Mouse (Mus musculus) forebrain, embryonic 14.5 days (tissue): ENCODE measurements around the gene Klhl25. TPM values are rescaled to one million over a fixed set of nuclear protein-coding genes. Genes with fewer than 3 reads are reported as not detected.
A peak's percentile ranks its signal among the peaks of the same experiment; 100 is the strongest.
"Not testable (repeated sequence)": the region's sequence is repeated elsewhere in the genome, so short reads cannot be mapped to it uniquely, and the experiment has no call there.

ENCODE experiments used
- ATAC-seq: fragments of 200-750 bp; cut with Nextera tagmentation; 2 replicates; pipeline ENCODE4 v1.8.0; 2017; ENCODE audit warnings: mild to moderate bottlenecking, moderate library complexity
- DNase-seq: peaks from one replicate; pipeline ENCODE4 v3.0.0-alpha.2; 2015; ENCODE audit warnings: low spot score
- H3K27ac ChIP-seq: fragments of 300-500 bp; sonication (generic); 2 replicates; pipeline ENCODE4 v1.5.1; 2014; ENCODE audit warnings: low read depth, mild to moderate bottlenecking, control low read depth, low read length, moderate library complexity
- H3K27me3 ChIP-seq: fragments of 300-500 bp; sonication (generic); replicated peaks from 2 replicates; pipeline ENCODE4 v1.6.1; 2014; ENCODE audit warnings: low read length, control low read depth, mixed read lengths; ENCODE audit not compliant: control insufficient read depth, insufficient read depth
- H3K36me3 ChIP-seq: fragments of 300-500 bp; sonication (generic); 2 replicates; pipeline ENCODE4 v1.6.1; 2014; ENCODE audit warnings: low read length, control low read depth; ENCODE audit not compliant: control insufficient read depth, insufficient read depth
- H3K4me1 ChIP-seq: fragments of 300-500 bp; sonication (generic); 2 replicates; pipeline ENCODE4 v1.6.1; 2014; ENCODE audit warnings: antibody characterized with exemption, low read length, control low read depth; ENCODE audit not compliant: control insufficient read depth, insufficient read depth
- H3K4me2 ChIP-seq: fragments of 300-500 bp; sonication (generic); 2 replicates; pipeline ENCODE4 v1.6.1; 2014; ENCODE audit warnings: mild to moderate bottlenecking, control low read depth, low read length
- H3K4me3 ChIP-seq: fragments of 300-500 bp; sonication (generic); 2 replicates; pipeline ENCODE4 v1.5.1; 2014; ENCODE audit warnings: low read depth, low read length, control low read depth
- H3K9ac ChIP-seq: fragments of 300-500 bp; sonication (generic); 2 replicates; pipeline ENCODE4 v1.6.1; 2014; ENCODE audit warnings: mild to moderate bottlenecking, low read length, control low read depth, moderate library complexity
- H3K9me3 ChIP-seq: fragments of 300-500 bp; sonication (generic); replicated peaks from 2 replicates; pipeline ENCODE4 v1.6.1; 2016; ENCODE audit warnings: low read length, control low read depth, mixed read lengths; ENCODE audit not compliant: control insufficient read depth
- WGBS: fragments of 180-500 bp; shearing (Covaris S2); extraction: QIAGEN DNeasy Blood & Tissue Kit; methylation state at CpG from one replicate; pipeline ENCODE4 v1.1.7; 2014; 5-methylcytosine and 5-hydroxymethylcytosine counted together
- polyA plus RNA-seq: library from polyadenylated mRNA; unstranded; fragments of >200 nt; fragmentation: Nextera tagmentation; extraction: Ambion mirVana; gene quantifications from 2 replicates; pipeline ENCODE4 v1.2.1, GENCODE M21; 2014

Klhl25 gene
- polyA plus RNA-seq, 1 experiment from 2014 or later, result 36.9 TPM

DNA sequence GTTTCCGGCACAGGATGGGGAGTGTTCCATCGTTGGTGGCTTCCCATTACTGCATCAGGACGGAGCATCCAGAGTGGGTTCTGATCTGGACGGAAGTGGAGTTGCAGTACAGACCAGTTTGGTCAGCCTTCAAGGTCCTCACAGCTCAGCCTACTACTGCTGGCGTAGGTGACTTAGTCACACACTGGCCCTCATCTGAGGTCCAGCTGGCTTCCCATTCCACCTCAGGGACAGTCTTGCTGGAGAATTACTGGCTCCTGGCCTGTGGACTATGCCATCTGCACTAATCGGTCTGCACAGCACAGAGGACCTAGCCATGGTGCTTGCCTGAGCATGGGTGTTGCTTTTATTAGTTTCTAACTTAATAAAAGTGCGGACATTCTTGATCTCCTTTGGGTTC lies 25.6 kb downstream of the Klhl25 start:
- WGBS, result 95% methylated on average over 7 of the region's 7 CpGs
- DNase-seq (no peak), ATAC-seq (no peak)
- Histone ChIP-seq H3K4me3 (no peak overlapping the region), H3K9me3 (no peaks in the 10 kb centered on the region), H3K36me3 (peaks cover 48% of the 10 kb centered on the region), H3K4me2 (no peak overlapping the region), H3K27ac (no peak overlapping the region), H3K4me1 (no peaks in the 10 kb centered on the region), H3K27me3 (no peaks in the 10 kb centered on the region), H3K9ac (no peak overlapping the region)

DNA sequence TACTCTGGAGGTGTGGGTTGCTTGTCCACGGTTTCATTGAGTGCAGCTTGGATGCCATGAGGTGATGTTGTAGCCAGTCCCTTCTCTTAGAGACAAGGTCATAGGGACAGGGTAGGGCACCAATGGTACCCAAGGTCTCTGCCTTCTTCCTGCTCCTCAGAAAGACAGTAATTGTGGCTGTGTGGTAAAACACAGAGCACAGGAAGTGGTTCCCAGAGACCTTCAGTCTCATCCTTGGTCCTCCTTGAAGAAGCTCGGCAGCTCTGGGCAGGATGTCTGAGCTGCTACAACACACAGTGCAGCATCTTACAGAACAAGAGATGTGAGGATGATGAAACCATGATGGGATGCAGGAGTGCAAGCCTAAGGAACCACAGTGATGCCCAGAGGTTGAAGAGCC lies 31.3 kb downstream of the Klhl25 start:
- H3K9ac ChIP-seq, H3K27ac ChIP-seq, H3K27me3 ChIP-seq, H3K9me3 ChIP-seq, H3K4me1 ChIP-seq, H3K4me2 ChIP-seq, H3K36me3 ChIP-seq, DNase-seq, ATAC-seq, H3K4me3 ChIP-seq: not testable (repeated sequence)
- 88% methylated on average over 2 of the region's 2 CpGs for whole genome bisulfite sequencing

DNA sequence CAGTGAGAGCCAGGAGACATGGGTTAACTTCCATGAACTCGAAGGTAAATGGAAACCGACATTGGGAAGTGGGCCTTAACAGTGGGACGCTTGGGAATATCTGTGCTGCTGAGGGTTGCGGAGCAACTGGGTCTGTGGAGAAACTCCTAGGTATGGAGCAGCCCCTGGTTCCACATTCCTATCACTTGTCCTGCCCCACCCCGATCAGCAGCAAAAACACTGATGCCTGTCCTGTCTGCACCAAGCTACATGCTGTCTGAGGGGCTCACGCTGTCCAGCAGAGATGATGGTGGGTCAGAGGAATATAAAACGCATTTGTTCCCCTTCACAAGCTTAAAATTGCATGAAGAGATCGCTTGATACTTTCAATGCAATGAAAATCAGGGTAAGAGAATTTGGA lies 32.1 kb downstream of the Klhl25 start:
- DNase-seq (no peak), ATAC-seq (peak; percentile 43)
- Histone ChIP-seq H3K9ac (no peak overlapping the region), H3K4me1 (no peaks in the 10 kb centered on the region), H3K4me2 (peak overlapping the region; percentile 1; the same call in 1 of the 2 replicates), H3K27ac (no peak overlapping the region), H3K27me3 (no peaks in the 10 kb centered on the region), H3K9me3 (no peaks in the 10 kb centered on the region), H3K4me3 (no peak overlapping the region), H3K36me3 (0 out of 2 replicates have a peak, but pooled peaks cover under 1% of the 10 kb centered on the region)
- WGBS, result 68% methylated on average over 8 of the region's 8 CpGs

DNA sequence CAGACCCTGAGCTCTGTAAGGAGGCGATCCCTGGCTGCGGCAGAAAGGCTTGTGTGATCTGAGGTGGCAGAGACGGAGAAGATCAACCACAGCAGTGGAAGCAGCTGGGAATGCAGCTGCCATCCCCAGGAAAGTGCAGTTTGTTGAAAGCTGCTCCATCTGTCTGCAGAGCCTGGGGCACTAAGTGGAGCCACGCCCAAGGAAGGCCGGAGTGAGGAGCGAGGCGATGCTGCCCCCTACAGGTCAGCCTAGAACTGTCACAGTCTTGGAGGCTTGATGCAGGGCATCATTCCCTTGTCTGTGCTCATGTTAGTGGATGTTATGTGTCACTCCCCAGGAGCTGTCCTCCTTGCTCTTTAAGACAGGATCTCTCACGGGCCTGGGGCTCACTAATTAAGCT lies 32.5 kb downstream of the Klhl25 start:
- ATAC-seq (peak; percentile 91), DNase-seq (peak; percentile 91)
- 2% methylated on average over 8 of the region's 8 CpGs for WGBS
- Histone ChIP-seq H3K9ac (no peak overlapping the region), H3K4me3 (no peak overlapping the region), H3K27me3 (no peaks in the 10 kb centered on the region), H3K27ac (no peak overlapping the region), H3K4me1 (no peaks in the 10 kb centered on the region), H3K4me2 (peak overlapping the region; percentile 1; the same call in 1 of the 2 replicates), H3K9me3 (no peaks in the 10 kb centered on the region), H3K36me3 (no peaks in the 10 kb centered on the region)

DNA sequence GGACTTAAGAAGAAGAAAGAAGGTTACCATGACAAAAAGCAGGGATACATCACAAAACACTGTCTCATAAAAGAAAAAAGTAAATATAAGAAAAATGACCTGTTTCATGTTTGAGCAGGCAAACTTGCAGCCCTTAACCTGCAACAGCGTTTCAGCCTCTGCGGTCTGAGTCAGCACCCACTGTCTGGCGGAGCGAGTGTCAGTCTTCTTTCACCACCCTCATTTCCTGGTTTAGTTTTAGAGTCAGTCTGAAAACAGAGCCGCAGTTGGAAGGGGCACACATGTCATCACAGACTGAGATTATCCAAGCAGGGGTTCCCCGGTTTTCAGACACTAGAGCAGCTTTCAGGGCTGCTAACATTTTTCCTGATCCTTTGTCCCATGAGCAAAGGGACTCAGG lies 33.3 kb downstream of the Klhl25 start:
- Histone ChIP-seq H3K4me1 (no peaks in the 10 kb centered on the region), H3K27me3 (no peaks in the 10 kb centered on the region), H3K27ac (no peak overlapping the region), H3K4me2 (no peak overlapping the region), H3K9ac (no peak overlapping the region), H3K4me3 (no peak overlapping the region), H3K36me3 (no peaks in the 10 kb centered on the region), H3K9me3 (no peaks in the 10 kb centered on the region)
- 72% methylated on average over 6 of the region's 6 CpGs for WGBS
- ATAC-seq (no peak), DNase-seq (no peak)

DNA sequence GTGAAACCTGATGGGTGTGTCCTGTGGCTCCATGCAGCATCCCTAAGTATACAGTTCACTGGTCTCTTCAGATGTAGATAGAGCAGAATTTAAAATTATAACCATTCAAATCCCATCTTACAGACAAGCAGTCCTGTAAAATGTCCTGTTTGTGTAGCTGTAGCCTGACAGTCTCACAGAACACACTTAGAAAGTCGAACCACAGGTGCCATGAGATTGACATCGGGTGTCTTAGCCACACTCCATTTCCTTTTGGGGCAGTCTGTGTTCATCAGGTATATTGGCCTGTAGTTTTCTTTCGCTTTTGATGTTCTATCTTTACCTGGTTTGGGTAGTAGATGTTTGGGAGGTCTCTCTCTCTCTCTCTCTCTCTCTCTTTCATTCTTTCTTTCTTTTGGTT lies 33.7 kb downstream of the Klhl25 start:
- WGBS, result 76% methylated on average over 3 of the region's 3 CpGs
- H3K9me3 ChIP-seq, result no peaks in the 10 kb centered on the region

DNA sequence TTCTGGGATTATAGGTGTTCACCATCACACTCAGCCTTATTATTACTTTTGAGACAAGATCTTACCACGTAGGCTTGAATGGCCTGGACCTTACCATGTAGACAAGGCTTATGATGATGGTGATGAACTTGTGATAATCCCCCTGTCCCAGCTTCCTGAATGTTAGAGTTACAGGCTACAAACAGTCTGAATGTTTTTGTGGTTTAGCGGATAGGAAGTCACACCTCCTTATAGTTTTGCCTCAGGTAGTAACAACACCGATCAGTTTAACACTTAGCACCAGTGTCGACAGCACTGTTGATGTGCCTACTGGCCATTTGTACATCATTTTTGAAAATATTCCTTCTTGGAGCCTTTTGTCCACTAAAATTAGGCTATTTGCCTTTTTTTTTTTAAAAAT lies 43.4 kb downstream of the Klhl25 start:
- H3K4me2 ChIP-seq, result no peak overlapping the region
- H3K9ac ChIP-seq, result no peak overlapping the region
- H3K36me3 ChIP-seq, result no peaks in the 10 kb centered on the region
- no peaks in the 10 kb centered on the region for H3K4me1 ChIP-seq
- ATAC-seq (no peak), DNase-seq (no peak)
- H3K4me3 ChIP-seq, result no peak overlapping the region
- no peak overlapping the region for H3K27ac ChIP-seq
- no peaks in the 10 kb centered on the region for H3K9me3 ChIP-seq
- WGBS, result 96% methylated on average over 4 of the region's 4 CpGs
- H3K27me3 ChIP-seq, result no peaks in the 10 kb centered on the region

More for the DNA sequence above, 33.7 kb downstream of the Klhl25 start:
- Histone ChIP-seq H3K9ac (no peak overlapping the region), H3K4me2 (no peak overlapping the region), H3K27ac (no peak overlapping the region), H3K4me1 (no peaks in the 10 kb centered on the region), H3K4me3 (no peak overlapping the region), H3K36me3 (no peaks in the 10 kb centered on the region), H3K27me3 (no peaks in the 10 kb centered on the region)
- ATAC-seq, result no peak
- no peak for DNase-seq

DNA sequence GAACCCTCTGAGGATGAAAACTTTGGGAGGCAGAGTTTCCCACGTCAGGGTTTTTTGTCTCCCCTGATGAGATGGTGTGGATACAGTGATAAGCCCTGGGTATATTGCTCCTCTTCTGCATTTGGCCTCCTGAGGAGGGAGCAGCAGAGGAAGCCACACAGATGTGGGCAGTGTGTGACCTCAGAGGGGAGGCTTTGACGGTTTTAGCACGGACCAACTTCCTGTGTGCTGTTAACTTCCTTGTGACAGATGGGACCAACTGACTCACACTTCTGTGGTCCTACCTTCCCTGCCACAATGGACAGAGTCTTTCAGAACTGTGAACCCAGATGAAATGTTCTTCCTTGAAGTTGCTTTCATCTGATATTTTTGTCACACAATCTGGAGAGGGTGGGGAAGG lies 44.6 kb downstream of the Klhl25 start:
- H3K27ac ChIP-seq, result no peak overlapping the region
- 88% methylated on average over 3 of the region's 3 CpGs for whole genome bisulfite sequencing
- DNase-seq, result no peak

DNA sequence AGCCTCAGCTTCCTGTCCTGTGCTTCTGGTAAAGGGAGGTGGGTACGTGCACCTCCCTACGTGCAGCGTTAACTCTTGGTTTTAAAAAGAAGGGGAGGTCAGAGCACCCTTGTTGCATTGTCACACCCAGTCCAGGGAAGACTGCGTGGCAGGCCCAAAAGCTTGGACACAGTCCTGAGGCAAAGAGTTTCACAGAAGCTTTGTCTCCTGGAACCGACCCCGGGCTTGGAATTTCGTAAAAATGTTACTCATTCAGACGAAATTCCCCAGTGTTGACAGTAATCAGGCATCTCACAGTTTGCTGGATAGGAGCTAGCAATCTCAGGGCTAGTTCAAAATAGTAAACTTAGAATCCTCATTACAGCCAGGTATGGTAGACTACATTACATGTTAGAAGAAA lies 45.6 kb downstream of the Klhl25 start:
- H3K9me3 ChIP-seq, result no peaks in the 10 kb centered on the region
- H3K27ac ChIP-seq, result no peak overlapping the region
- DNase-seq (no peak), ATAC-seq (no peak)
- 90% methylated on average over 8 of the region's 8 CpGs for WGBS
- no peaks in the 10 kb centered on the region for H3K4me1 ChIP-seq
- no peaks in the 10 kb centered on the region for H3K36me3 ChIP-seq
- H3K9ac ChIP-seq, result no peak overlapping the region
- no peak overlapping the region for H3K4me2 ChIP-seq
- no peak overlapping the region for H3K4me3 ChIP-seq
- H3K27me3 ChIP-seq, result no peaks in the 10 kb centered on the region

More for the DNA sequence above, 44.6 kb downstream of the Klhl25 start:
- no peak overlapping the region for H3K4me2 ChIP-seq
- no peak overlapping the region for H3K9ac ChIP-seq
- no peak for ATAC-seq
- H3K9me3 ChIP-seq, result no peaks in the 10 kb centered on the region
- H3K4me1 ChIP-seq, result no peaks in the 10 kb centered on the region
- no peaks in the 10 kb centered on the region for H3K27me3 ChIP-seq
- no peaks in the 10 kb centered on the region for H3K36me3 ChIP-seq
- no peak overlapping the region for H3K4me3 ChIP-seq
